11 mouse cellular contexts compared by ENCODE assay signal in the genomic region with DNA sequence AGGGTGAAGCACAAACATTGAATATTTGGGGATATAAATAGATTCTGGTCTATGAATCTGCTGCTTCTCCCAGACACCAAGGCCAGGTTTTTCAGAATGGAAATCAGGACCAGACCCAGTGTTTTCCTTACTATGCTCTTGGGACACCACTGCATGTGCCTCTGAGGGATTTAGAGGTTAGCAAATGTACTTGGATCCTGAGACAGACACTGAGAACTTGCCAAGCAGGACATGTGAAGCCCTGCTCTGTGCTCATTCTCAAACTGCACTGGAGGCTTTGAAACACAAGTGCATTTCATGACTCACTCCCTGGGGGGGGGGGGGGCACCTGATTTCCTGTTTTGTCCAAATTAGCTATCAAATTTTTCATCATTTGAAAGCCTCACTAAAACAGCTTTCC. TPM values are rescaled to one million over a fixed set of nuclear protein-coding genes. Genes with fewer than 3 reads are reported as not detected.
DNase-seq lines count a peak whose midpoint lies in the region; ATAC-seq and TF ChIP-seq lines count a peak whose summit lies in the region.
"Had no signal": no experiment of that assay in that cellular context is flagged by ENCODE, and none has a peak within 500 bp of the region (broad histone marks: within the 10 kb centered on the region; RNA-seq: fewer than 3 reads in every experiment).

No protein-coding gene starts in this region.

- no peaks in the 10 kb centered on the region for H3K4me1 ChIP-seq in kidney, adult 2 months (ENCODE audit: control insufficient read depth, insufficient read depth, low read length)
- H3K4me1 ChIP-seq in kidney, embryonic 16.5 days (ENCODE audit: insufficient read depth, low read length) = no peaks in the 10 kb centered on the region
- H3K4me1 ChIP-seq in hindbrain, embryonic 13.5 days (replicated peaks) = no peaks in the 10 kb centered on the region
- no peaks in the 10 kb centered on the region; the same call in 1 of the 2 replicates for H3K4me1 ChIP-seq in neural tube, embryonic 13.5 days (replicated peaks)
- no peaks in the 10 kb centered on the region for H3K4me1 ChIP-seq in lung, adult 2 months (ENCODE audit: control insufficient read depth, insufficient read depth, low read length)
- no peaks in the 10 kb centered on the region for H3K4me1 ChIP-seq in intestine, embryonic 16.5 days (ENCODE audit: control insufficient read depth, insufficient read depth, low read length)

- TF ChIP-seq CTCF in kidney, adult 2 months (conservative IDR thresholded peaks at IDR 0.05; ENCODE audit: insufficient read depth, insufficient read length, low read depth, low read length) = no peak
- no peak for TF ChIP-seq CTCF in brain, embryonic 14.5 days (IDR thresholded peaks at IDR 0.05; ENCODE audit: borderline replicate concordance, extremely low read depth, insufficient read depth, insufficient read length)
- no peak for TF ChIP-seq CTCF in lung, adult 2 months (IDR thresholded peaks at IDR 0.05; ENCODE audit: insufficient read depth, low read length)

- no peak overlapping the region for H3K27ac ChIP-seq in kidney, adult 2 months (ENCODE audit: insufficient read depth, low read depth, low read length)
- no peak overlapping the region for H3K27ac ChIP-seq in kidney, embryonic 16.5 days (ENCODE audit: low read length)
- H3K27ac ChIP-seq in hindbrain, embryonic 13.5 days = no peak overlapping the region
- H3K27ac ChIP-seq in neural tube, embryonic 13.5 days (replicated peaks) = no peak overlapping the region
- H3K27ac ChIP-seq in intestine, embryonic 16.5 days (ENCODE audit: low read length) = no peak overlapping the region

- no peaks in the 10 kb centered on the region for H3K9me3 ChIP-seq in kidney, embryonic 16.5 days (ENCODE audit: low read length)
- no peaks in the 10 kb centered on the region for H3K9me3 ChIP-seq in hindbrain, embryonic 13.5 days
- H3K9me3 ChIP-seq in neural tube, embryonic 13.5 days = no peaks in the 10 kb centered on the region
- H3K9me3 ChIP-seq in intestine, embryonic 16.5 days (ENCODE audit: control insufficient read depth, low read length) = no peaks in the 10 kb centered on the region

- no peak overlapping the region; the same call in 1 of the 2 replicates for H3K4me2 ChIP-seq in kidney, embryonic 16.5 days (replicated peaks; ENCODE audit: low read depth, low read length)
- peak overlapping the region; percentile 39 for H3K4me2 ChIP-seq in hindbrain, embryonic 13.5 days
- H3K4me2 ChIP-seq in neural tube, embryonic 13.5 days = peak overlapping the region; percentile 21
- no peak overlapping the region for H3K4me2 ChIP-seq in intestine, embryonic 16.5 days (ENCODE audit: low read depth, low read length)

- DNase-seq in kidney, adult 2 months = peak; percentile 0
- peak; percentile 40 for DNase-seq in brain, embryonic 14.5 days (ENCODE audit: low read depth)
- no peak for DNase-seq in lung, adult 2 months
- DNase-seq in kidney, postnatal 14 days = no peak
- DNase-seq: layer of hippocampus, adult 9-11 months; liver; thymus, postnatal 25 days had no signal

- H3K9ac ChIP-seq in kidney, embryonic 16.5 days (replicated peaks; ENCODE audit: low read length) = no peak overlapping the region
- H3K9ac ChIP-seq in hindbrain, embryonic 13.5 days = no peak overlapping the region
- no peak overlapping the region for H3K9ac ChIP-seq in neural tube, embryonic 13.5 days
- H3K9ac ChIP-seq in intestine, embryonic 16.5 days (ENCODE audit: low read depth, low read length) = no peak overlapping the region

- no peak overlapping the region for H3K4me3 ChIP-seq in kidney, adult 2 months (ENCODE audit: insufficient read depth, low read depth, low read length)
- H3K4me3 ChIP-seq in kidney, embryonic 16.5 days (ENCODE audit: low read length) = no peak overlapping the region
- no peak overlapping the region for H3K4me3 ChIP-seq in hindbrain, embryonic 13.5 days
- no peak overlapping the region for H3K4me3 ChIP-seq in neural tube, embryonic 13.5 days
- no peak overlapping the region for H3K4me3 ChIP-seq in lung, adult 2 months (replicated peaks; ENCODE audit: extremely low read depth, low read depth, low read length)
- H3K4me3 ChIP-seq in intestine, embryonic 16.5 days (ENCODE audit: low read length) = no peak overlapping the region

- no peaks in the 10 kb centered on the region for H3K27me3 ChIP-seq in kidney, adult 2 months (replicated peaks; ENCODE audit: control insufficient read depth, insufficient read depth, low read length)
- peaks cover 8% of the 10 kb centered on the region; the same call in 1 of the 2 replicates for H3K27me3 ChIP-seq in kidney, embryonic 16.5 days (ENCODE audit: insufficient read depth, low read length)
- H3K27me3 ChIP-seq in hindbrain, embryonic 13.5 days = peaks cover 19% of the 10 kb centered on the region; the same call in 1 of the 2 replicates
- peaks cover 24% of the 10 kb centered on the region for H3K27me3 ChIP-seq in neural tube, embryonic 13.5 days
- 0 out of 2 replicates have a peak, but pooled peaks cover 2% of the 10 kb centered on the region for H3K27me3 ChIP-seq in intestine, embryonic 16.5 days (replicated peaks; ENCODE audit: control insufficient read depth, insufficient read depth, low read length)

- TF ChIP-seq POLR2A in kidney, adult 2 months (IDR thresholded peaks at IDR 0.05; ENCODE audit: low read depth, low read length) = no peak
- TF ChIP-seq POLR2A in brain, embryonic 14.5 days (IDR thresholded peaks at IDR 0.05; ENCODE audit: borderline replicate concordance, extremely low read depth, insufficient read depth, insufficient read length, poor library complexity, severe bottlenecking) = no peak
- no peak for TF ChIP-seq POLR2A in lung, adult 2 months (IDR thresholded peaks at IDR 0.05; ENCODE audit: borderline replicate concordance, extremely low read depth, low read depth, low read length)

- ATAC-seq in kidney, embryonic 16.5 days (ENCODE audit: low FRiP score, low TSS enrichment) = no peak
- ATAC-seq in hindbrain, embryonic 13.5 days (ENCODE audit: low FRiP score) = no peak
- ATAC-seq in neural tube, embryonic 13.5 days (ENCODE audit: low read depth) = no peak
- no peak for ATAC-seq in intestine, embryonic 16.5 days

- H3K36me3 ChIP-seq in kidney, adult 2 months (ENCODE audit: control insufficient read depth, insufficient read depth, low read length) = no peaks in the 10 kb centered on the region
- H3K36me3 ChIP-seq in kidney, embryonic 16.5 days (ENCODE audit: insufficient read depth, low read length) = no peaks in the 10 kb centered on the region
- no peaks in the 10 kb centered on the region for H3K36me3 ChIP-seq in hindbrain, embryonic 13.5 days
- no peaks in the 10 kb centered on the region for H3K36me3 ChIP-seq in neural tube, embryonic 13.5 days
- no peaks in the 10 kb centered on the region for H3K36me3 ChIP-seq in intestine, embryonic 16.5 days (ENCODE audit: control insufficient read depth, insufficient read depth, low read length)

RNA-seq across cellular contexts. Expression of gene Rnf138rt1, which starts 37.5 kb away (rescaled TPM):
- not detected in 2 replicates for polyA plus RNA-seq in kidney, adult 2 months (2012; rRNA removed)
- not detected in 2 replicates for polyA plus RNA-seq in kidney, embryonic 16.5 days (2015; fragmentation: Nextera tagmentation; extraction: Ambion mirVana)
- polyA plus RNA-seq in brain, embryonic 14.5 days (2012; rRNA removed) = 2.4 and 2.7 TPM in 2 replicates
- polyA plus RNA-seq in hindbrain, embryonic 13.5 days (2015; fragmentation: Nextera tagmentation; extraction: Ambion mirVana) = 2.3 and 2.6 TPM in 2 replicates
- 1.6 and 2.1 TPM in 2 replicates for polyA plus RNA-seq in neural tube, embryonic 13.5 days (2015; fragmentation: Nextera tagmentation; extraction: Ambion mirVana)
- 0.22 and 0.26 TPM in 2 replicates for polyA plus RNA-seq in lung, adult 2 months (2012; rRNA removed)
- 0.26 and 0.29 TPM in 2 replicates for polyA plus RNA-seq in intestine, embryonic 16.5 days (2015; fragmentation: Nextera tagmentation; extraction: Ambion mirVana)

Comparison
In these comparisons a context has a peak if more than half of its experiments do, and no peak if none do; other contexts are left out.
1. DNase-seq: peak in kidney, adult 2 months (single experiment) and brain, embryonic 14.5 days (single experiment); none in lung, adult 2 months (single experiment) and kidney, postnatal 14 days (single experiment).
2. H3K4me2 ChIP-seq: peak in hindbrain, embryonic 13.5 days (single experiment) and neural tube, embryonic 13.5 days (single experiment); none in kidney, embryonic 16.5 days (single experiment) and intestine, embryonic 16.5 days (single experiment).